Mouse (Mus musculus): ENCODE results near the gene Cldnd2.

DNA sequence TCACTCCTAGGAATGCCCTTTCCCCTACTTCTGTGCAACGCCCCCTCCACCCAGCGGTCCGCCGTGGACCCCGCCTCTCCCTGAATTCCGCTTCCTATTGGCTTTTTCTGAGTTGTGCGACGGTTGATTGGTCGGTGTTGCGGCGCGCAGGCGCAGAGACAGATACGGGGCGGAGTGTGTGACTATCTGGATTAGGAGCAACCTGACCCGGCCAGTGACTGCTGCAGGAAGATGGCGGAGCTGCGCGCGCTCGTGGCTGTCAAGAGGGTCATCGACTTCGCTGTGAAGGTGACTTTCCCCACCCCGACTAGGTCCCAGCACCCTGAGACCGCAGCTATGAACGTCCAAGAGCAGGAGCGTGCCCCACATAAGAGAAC is 3.3 kb downstream of the Cldnd2 start, which contains the start of the genes Etfb and Gm45233:
- TF ChIP-seq TAL1 (IDR thresholded peaks at IDR 0.05; ENCODE audit: low read length) (no peak), GATA1 (IDR thresholded peaks at IDR 0.05; ENCODE audit: low read length) (no peak; the same call in 1 of the 2 replicates)
